Mouse (Mus musculus): Measurements from ENCODE around the gene Flt4. TPM values are rescaled to one million over a fixed set of nuclear protein-coding genes. Genes with fewer than 3 reads are reported as not detected.

Flt4 gene
- not detected for polyA plus RNA-seq (2017; shearing (Covaris generic))

GRCm38 (mm10) chr11:49608938-49609867 lies at the start of gene Flt4:
Gene Flt4 (plus strand): TSS chr11:49609263.

GRCm38 (mm10) chr11:49663310-49663709 lies 54.2 kb downstream of the Flt4 start, which contains the start of gene Scgb3a1:
Gene Scgb3a1 (plus strand): TSS chr11:49663610.

Other genes with a start within 250 kb of the Flt4 start
- gene Olfr1389, start 186.2 kb upstream of the Flt4 start, polyA plus RNA-seq (2017; shearing (Covaris generic)), result not detected
- not detected for gene Olfr1388, start 172.6 kb upstream of the Flt4 start, polyA plus RNA-seq (2017; shearing (Covaris generic))
- gene Olfr1387, start 153.9 kb upstream of the Flt4 start, polyA plus RNA-seq (2017; shearing (Covaris generic)), result not detected
- gene Olfr1386, start 144.2 kb upstream of the Flt4 start, polyA plus RNA-seq (2017; shearing (Covaris generic)), result not detected
- gene Olfr1385, start 120.2 kb upstream of the Flt4 start, polyA plus RNA-seq (2017; shearing (Covaris generic)), result 0.15 TPM
- not detected for gene Olfr1384, start 102.5 kb upstream of the Flt4 start, polyA plus RNA-seq (2017; shearing (Covaris generic))
- gene Olfr1383, start 89.6 kb upstream of the Flt4 start, polyA plus RNA-seq (2017; shearing (Covaris generic)), result not detected
- not detected for gene Olfr1382, start 81.0 kb upstream of the Flt4 start, polyA plus RNA-seq (2017; shearing (Covaris generic))
- 0.12 TPM for gene Olfr1381, start 65.8 kb upstream of the Flt4 start, polyA plus RNA-seq (2017; shearing (Covaris generic))
- not detected for gene Olfr1380, start 52.4 kb upstream of the Flt4 start, polyA plus RNA-seq (2017; shearing (Covaris generic))
- not detected for gene Scgb3a1, start 54.3 kb downstream of the Flt4 start, polyA plus RNA-seq (2017; shearing (Covaris generic))
- 69.3 TPM for gene Cnot6, start 103.5 kb downstream of the Flt4 start, polyA plus RNA-seq (2017; shearing (Covaris generic))
- not detected for gene Gfpt2, start 184.9 kb downstream of the Flt4 start, polyA plus RNA-seq (2017; shearing (Covaris generic))
- gene Mapk9, start 237.5 kb downstream of the Flt4 start, polyA plus RNA-seq (2017; shearing (Covaris generic)), result 44.7 TPM

All from effector memory CD4-positive, alpha-beta T cell, adult 5 months (primary cell).